Mouse (Mus musculus): Measurements from ENCODE around the gene Traf2. TPM values are rescaled to one million over a fixed set of nuclear protein-coding genes. Genes with fewer than 3 reads are reported as not detected.

Traf2 gene
- total RNA-seq, 2 experiments from 2014 or later, result 15.7 to 17.6 TPM

DNA sequence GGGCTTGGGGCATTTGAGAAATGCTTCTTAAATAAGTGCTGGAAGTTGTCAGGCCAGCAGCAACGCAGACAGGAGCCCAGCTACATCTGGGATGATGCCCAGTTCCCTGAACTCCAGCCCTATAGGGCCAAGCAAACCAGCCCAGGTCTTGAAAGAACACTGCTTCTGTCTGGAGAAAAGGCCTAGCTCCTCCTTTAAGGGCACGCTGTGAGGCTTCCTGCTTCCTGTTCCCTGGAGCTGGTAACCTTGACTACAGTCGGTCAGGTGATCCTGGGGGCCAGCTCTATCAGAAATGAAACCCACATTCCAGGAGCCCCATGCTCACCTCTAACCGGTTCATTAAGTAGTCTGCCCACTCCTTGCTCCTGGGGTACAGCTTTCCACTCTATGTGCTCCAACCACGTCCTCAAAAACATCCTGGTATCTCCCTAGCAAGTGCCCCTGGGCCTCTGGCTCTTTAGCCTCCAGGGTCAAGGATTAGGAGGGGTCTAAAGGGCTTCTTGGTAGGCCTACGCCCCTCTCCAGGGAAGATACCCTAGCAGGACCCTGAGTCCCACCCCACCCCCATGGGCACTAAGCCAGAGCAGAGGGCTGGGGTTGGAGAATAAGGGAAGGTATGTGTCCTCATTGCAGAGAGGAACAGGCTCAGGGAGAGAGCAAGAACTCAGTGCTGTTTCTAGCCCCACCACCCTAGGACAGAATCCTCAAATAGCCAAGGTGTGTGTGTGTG lies 48.7 kb downstream of the Traf2 start:
- DNase-seq, result no peak

DNA sequence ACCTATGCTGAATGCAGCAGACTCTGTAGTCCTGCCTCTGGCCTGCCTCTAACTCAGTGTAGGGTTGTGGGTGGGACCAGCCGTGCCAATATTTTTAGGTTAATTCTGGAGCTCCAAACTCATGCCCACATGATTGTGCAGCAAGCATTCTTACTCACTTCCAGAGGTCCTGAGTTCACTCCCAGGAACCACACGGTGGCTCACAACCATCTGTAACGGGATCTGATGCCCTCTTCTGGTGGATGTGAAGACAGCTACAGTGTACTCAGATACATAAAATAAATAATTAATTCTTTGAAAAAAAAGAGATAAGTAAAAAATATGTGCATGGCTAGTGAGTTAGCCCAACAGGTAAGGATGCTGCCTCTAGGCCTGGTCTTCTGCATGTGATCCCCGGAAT lies 50.3 kb downstream of the Traf2 start:
- no peak for DNase-seq

DNA sequence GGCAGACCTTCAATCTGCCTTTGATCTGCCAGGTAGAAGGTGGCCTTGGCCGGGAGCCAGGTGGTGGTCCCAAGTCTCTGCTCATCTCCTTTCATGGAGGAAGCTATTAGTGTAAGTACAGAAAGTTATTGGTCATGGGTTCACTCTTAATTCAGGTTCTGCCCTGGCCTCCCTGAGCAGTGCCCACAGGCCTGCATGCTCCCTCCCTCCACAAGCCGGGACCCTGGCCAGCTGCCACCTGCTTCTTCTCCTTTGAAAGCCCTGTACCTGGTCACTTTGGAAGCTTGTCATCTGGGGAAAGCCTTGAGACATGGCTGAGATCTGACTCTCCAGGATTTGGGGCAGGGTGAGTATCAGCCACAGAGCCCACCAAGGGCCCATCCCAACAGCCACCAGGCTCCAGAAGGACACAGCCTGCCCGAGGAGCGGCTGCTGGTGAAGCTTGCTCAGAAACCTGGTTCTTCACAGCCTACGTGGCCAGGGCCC lies 53.2 kb downstream of the Traf2 start, which contains the start of gene Lcn12:
Gene Lcn12 (minus strand): TSS at position 436 of the 486 bp plus-strand sequence.
- DNase-seq, result no peak

DNA sequence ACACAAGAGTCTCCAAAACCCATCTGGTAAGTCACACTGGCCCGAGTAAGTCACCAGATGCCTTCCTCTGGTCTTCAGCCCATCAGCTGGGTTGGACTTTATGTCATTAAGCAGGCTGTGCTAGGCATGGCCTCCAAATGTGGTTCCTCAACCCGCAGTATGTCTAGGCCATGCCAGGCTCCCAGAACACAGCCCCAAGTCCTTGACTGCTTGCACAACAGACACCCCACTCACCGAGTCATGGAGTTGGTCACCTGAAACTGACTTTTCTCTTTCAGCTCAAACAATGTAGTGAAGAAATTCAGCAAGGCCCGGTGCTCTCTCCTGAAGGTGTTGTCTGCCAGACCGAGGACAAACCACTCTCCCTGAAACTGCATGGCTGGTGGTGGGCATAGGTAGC lies 53.8 kb downstream of the Traf2 start:
- no peak for DNase-seq

DNA sequence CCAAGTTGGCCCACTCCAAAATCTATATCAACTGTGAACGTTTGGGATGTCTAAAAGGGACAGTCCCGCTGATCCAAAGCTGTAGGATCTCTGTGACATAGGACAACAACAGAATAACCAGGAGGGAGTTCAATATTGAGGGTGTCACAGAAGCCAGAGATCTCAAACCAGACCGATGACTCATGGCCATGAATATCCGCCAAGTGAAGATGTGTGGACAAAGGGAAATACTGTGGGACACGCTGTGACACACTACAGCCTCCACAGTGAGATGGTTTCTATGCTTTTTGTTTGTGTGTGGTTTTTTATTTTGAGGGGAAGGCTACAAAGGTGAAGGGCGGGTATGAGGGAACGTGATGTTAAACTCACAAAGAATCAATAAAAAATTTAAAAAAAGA lies 58.1 kb downstream of the Traf2 start:
- DNase-seq, result no peak

DNA sequence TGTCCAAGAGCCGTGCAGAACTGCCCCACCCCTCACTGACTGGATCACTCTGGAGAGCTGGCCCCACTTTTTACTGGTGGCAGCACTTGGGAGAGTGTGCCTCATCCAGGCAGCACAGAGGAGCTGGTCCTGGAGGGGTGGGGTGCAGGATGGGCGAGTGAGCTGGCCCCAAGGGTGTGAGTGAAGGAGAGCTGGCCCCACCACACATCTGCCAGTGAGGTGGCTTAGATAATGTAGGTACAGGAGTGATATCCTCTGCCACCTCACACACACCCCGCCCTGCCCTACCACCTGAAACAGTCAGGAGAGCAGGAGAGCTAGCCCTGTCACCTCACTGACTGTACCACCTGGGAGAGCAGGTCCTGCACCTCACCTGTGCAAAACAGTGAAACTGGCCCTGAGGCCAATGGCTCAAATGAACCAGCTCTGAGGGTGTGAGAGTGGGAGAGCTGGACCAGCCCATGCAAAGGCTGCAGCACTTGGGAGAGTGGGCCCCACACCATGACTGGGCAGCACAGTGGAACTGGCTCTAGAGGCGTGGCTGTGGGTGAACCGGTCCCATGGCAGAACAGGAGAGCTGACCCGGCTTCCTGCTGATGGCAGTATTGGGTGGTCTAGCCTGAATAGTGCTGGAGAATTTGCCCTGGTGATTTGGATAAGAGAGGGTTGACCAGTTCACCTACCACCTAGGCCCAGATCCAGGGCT lies 58.6 kb downstream of the Traf2 start:
- DNase-seq, result no peak

DNA sequence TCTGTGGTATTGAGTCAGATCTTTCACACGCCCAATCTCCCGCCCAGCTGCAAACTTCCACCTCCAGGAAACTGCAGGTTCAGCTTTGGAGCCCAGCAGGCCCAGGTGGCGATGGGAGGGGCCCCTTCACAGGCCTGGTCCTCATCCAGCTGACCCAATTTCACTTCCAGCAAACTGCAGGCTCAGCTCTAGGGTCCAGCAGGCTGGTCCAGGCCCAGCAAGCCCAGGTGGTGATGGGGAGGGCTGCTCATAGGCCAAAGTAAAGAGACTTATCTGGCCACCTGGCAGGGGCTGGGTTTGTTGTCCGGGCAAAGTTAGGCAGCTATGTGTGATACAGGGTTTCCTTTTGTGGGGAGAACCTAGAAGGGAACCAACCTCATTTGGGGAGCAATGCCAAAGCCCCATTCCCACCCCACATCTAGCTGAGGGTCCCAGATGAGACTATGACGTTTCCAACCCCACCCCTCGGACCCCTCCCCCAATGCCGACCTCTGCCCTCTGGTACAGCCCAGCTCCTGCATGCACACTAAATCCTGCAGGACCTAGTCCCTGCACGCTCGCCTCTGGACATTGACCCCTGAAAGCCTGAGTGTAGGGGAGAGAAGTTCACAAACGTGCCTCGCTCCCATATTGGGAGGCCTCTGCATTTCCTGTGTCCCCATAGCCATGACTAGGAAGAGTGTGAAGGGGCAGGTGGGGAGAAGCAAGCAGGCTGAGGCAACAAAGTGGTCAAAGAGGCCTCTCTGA lies 61.7 kb downstream of the Traf2 start:
- no peak for DNase-seq

DNA sequence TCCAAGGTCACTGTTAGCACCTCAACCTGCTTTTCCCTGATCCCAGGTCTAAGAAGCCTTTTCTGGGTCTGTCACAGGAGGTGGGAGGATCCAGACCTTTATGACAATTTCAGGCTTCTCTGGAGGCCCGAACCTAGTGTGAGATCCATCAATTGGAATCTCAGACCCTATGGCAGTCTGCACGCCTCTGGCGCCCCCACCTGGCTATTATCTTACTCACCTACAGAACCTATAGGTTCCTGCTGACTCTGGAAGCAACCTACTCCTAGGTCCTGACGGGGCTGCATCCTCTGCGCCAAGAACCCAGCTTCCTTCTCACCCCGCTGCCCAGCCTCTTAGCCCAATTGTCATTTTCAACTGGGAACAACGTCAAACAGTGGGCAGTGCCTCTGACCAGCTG lies 63.8 kb downstream of the Traf2 start:
- peak in 1 of 2 experiments; percentile 64 for DNase-seq

DNA sequence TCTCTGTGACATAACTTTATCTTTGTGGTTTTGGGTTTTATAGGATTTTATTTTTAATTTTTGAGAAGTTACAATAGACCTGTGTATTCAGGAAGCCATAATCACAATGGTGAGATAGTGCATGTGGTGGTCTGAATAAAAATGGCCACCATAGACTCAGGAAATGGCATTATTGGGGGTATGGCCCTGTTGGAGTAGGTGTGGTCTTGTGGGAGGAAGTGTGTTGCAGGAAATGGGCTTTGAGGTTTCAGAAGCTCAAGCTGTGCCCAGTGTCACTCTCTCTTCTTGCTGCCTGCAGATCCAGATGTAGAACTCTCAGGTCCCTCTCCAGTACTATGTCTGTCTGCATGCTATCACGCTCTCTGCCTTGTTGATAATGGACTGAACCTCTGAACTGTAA lies 66.2 kb downstream of the Traf2 start:
- no peak for DNase-seq

DNA sequence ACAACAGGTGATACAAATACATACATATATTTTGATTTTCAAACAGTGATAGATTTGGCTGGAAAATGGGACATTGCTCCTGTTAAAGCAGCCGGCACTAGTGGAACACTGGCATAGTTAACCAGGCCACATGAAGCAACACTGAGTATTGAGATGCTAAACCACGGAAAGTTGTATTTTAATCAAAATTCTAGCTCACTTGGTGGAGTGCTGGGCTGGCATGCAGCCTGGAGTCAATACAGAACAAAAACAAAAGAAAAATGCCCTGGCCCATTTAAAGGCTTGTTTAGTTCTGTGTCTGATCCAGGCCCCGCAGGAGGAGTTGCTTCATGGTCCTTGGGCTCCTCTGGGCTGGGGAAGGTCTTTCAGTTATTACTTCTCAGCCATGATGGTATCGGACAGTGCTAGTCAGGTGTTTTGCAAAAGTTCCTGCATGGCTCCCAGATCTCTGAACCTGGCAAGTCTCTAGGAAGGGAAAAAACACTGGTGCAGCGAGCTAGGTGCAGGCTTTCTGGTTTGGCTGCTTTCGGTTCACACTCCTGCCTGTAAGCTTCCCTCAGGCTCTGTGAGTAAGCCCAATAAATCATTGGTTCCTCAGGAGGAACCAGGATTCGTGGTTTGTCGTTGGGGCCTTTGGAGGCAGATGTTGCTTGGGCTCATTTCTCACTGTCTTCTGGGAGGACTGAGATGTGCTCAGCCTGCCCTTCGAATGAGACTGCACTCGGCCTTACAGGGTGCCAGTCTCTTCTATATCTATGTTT lies 67.0 kb downstream of the Traf2 start:
- DNase-seq, result no peak

DNA sequence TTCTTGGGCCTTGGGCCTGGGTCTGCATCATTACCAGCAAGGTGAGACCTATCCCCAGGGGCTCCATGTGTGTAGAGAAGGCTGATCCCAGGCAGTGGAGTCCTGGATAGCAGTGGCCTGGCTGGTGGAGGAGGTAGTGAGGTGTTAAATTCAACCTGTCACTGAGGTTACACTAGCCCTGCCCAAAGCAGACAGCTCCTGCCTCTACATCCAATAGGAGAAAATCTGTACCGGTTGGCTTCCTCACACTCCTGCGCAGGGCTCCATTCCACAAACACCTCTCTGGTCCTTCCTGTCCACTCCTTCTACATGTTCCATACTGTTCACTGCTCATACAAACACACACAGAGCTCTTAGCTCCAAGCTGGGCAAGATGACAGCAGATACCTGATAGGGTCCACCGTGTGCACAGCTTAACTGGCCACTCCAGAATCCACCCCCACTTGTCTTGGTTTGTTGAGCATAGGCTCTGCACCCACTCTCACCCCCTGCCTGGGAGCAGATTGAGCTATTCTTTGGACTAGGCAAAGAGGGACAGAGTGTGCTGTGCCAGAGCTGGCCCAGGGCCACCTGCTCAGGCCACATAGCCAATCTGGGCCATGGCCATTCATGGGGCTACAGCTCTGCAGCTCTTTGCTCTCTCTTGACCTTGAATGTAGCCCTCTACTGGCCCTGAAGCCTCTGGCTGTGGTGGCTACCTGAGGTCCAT lies 68.6 kb downstream of the Traf2 start:
- DNase-seq, result peak; percentile 70 to 80

DNA sequence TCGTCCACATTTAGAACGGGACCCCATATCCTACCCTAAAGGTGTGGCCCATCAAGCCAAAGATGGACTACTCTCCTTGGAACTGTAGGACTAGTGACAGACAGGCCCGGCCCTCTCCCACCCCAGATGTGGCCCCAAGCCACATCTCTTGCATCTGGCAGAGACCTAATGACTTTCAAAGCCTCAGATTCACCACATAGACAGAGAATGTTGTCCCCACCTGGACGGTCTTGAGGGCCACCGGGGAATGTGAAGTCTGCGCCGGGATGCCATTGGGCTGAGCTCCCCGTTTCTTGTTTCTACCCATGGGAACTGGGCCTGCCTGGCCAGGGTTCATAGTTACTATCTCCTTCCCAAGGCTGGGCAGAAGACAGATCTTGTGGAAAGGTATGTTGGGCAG lies 69.2 kb downstream of the Traf2 start:
- no peak for DNase-seq

DNA sequence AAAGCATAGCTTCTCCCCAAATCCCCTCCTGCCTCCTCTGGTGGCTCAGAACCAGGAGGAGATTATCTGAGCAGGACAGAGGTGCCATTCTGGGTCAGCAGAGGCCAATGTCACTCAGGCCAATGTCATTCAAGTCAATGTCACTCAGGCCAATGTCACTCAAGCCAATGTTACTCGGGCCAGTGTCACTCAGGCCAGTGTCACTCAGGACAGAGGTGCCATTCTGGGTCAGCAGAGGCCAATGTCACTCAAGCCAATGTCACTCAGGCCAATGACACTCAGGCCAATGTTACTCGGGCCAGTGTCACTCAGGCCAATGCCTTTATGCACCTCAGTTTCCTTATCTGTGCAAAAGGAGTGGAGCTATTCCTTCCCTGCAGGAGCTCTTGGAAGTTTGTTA lies 74.2 kb downstream of the Traf2 start:
- DNase-seq, result no peak

DNA sequence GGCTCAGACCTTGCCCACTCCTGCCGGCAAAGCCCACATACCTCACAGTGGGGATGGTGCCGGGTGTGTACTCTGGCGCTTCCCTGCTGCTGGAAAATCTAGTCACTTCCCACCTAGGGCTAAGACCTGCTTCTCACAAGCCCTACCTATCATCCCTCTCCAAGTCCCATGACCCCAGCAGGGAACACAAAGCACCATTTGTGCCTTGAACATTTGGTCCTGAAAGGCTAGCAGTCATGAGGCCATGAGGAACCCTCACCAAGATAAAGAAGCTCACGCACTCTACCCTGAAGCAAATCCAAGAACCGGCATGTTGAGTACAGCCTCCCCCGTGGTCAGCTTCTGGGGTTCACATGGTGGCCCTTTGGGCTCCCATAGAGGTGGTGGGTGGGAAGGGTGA lies 76.8 kb downstream of the Traf2 start, which contains the start of gene Ptgds:
Gene Ptgds (minus strand): TSS at position 78 of the 400 bp plus-strand sequence.
- DNase-seq, result peak; percentile 50 to 69

DNA sequence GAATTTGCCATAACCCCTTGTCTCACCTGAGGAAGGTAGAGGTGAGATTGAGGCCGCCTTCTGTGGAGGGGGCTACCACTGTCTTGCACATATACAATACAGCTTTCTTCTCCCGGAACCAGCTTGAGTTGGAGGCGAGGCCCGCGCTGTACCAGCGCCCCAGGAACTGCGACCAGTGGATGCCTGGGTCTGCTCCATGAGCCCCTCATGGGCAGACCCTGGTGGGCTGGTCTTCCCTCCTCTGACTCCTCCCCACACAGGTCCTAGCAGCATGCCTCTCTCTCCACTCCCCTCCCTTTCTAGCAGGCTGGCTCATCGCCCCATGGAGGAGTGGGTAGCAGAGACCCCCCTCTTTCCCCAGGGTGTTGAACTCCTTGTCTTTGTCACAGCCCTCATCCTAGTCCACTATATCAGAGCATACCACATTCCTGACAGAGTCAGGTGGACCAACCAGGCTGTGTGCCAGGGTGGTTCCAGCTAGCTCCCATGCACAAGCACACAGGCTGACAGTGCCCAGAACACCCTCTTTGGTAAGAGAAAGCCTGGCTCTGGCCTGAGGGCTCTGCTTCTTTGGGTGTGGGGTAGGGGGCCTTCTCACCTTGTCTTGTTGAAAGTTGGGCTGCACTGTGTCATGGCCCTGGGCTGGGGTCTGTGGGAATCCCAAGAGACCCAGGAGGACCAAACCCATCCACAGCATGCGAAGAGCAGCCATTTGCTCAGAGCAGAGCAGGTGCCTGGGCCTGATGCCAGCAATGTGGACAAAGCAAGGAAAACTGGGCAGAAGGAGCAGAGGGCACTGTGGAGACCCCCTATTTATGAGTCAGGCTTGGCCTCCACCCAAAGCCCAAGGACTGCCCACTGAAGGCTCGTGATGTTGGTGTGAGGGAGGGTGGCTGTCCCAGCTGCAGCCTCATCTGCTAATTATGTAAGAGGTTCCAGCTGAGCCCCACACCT lies 77.5 kb downstream of the Traf2 start:
- peak; percentile 72 to 77 for DNase-seq

Other genes with a start within 250 kb of the Traf2 start
- gene Grin1, start 227.8 kb downstream of the Traf2 start, total RNA-seq (2021), result not detected
- gene Man1b1, start 214.6 kb downstream of the Traf2 start, total RNA-seq (2021), result 10 to 100 TPM; 20.8 to 23.6 TPM
- gene Dpp7, start 190.6 kb downstream of the Traf2 start, total RNA-seq (2021), result 1 to 10 TPM; 5.9 to 7.0 TPM
- gene Uap1l1, start 181.3 kb downstream of the Traf2 start, total RNA-seq (2021), result 10 to 100 TPM; 10.3 to 11.8 TPM
- gene Sapcd2, start 174.6 kb downstream of the Traf2 start, total RNA-seq (2021), result not detected
- 10 to 100 TPM; 13.7 to 14.5 TPM for gene Entpd2, start 151.1 kb downstream of the Traf2 start, total RNA-seq (2021)
- gene Npdc1, start 147.6 kb downstream of the Traf2 start, total RNA-seq (2021), result 10 to 100 TPM; 25.7 to 27.9 TPM
- gene Fut7, start 123.7 kb downstream of the Traf2 start, total RNA-seq (2021), result 1 to 10 TPM in 1 of 2 experiments, not detected in 1; 1.1 TPM
- gene Abca2, start 118.2 kb downstream of the Traf2 start, total RNA-seq (2021), result 10 to 100 TPM; 41.4 to 43.2 TPM
- gene Clic3, start 90.1 kb downstream of the Traf2 start, total RNA-seq (2021), result 1 to 10 TPM in 1 of 2 experiments, under 1 TPM in 1; 0.82 to 1.7 TPM
- gene Paxx, start 85.8 kb downstream of the Traf2 start, total RNA-seq (2021), result 10 to 100 TPM; 22.6 to 28.7 TPM
- 100 to 1,000 TPM; 450 to 656 TPM for gene Ptgds, start 76.9 kb downstream of the Traf2 start, total RNA-seq (2021)
- not detected for gene Lcn12, start 53.0 kb downstream of the Traf2 start, total RNA-seq (2021)
- gene Fbxw5, start 46.2 kb downstream of the Traf2 start, total RNA-seq (2021), result 10 to 100 TPM; 82.0 to 93.6 TPM
- gene C8g, start 45.2 kb downstream of the Traf2 start, total RNA-seq (2021), result 1 to 10 TPM; 1.1 to 2.3 TPM
- 100 to 1,000 TPM; 223 to 241 TPM for gene Edf1, start 10.9 kb upstream of the Traf2 start, total RNA-seq (2021)
- gene Mamdc4, start 27.9 kb upstream of the Traf2 start, total RNA-seq (2021), result 1 to 10 TPM in 1 of 2 experiments, under 1 TPM in 1; 0.55 to 1.4 TPM
- 10 to 100 TPM; 55.9 to 72.5 TPM for gene Phpt1, start 28.3 kb upstream of the Traf2 start, total RNA-seq (2021)
- gene Ajm1, start 34.8 kb upstream of the Traf2 start, total RNA-seq (2021), result under 1 TPM; 0.10 to 0.46 TPM
- 10 to 100 TPM; 63.5 to 63.8 TPM for gene Rabl6, start 61.6 kb upstream of the Traf2 start, total RNA-seq (2021)
- not detected for gene Ccdc183, start 70.7 kb upstream of the Traf2 start, total RNA-seq (2021)
- gene Tmem141, start 75.1 kb upstream of the Traf2 start, total RNA-seq (2021), result 10 to 100 TPM; 33.9 to 37.9 TPM
- gene Fcna, start 81.1 kb upstream of the Traf2 start, total RNA-seq (2021), result 1 to 10 TPM; 7.1 to 8.1 TPM
- under 1 TPM; 0.64 to 0.72 TPM for gene Lcn8, start 106.2 kb upstream of the Traf2 start, total RNA-seq (2021)
- not detected for gene Lcn5, start 111.0 kb upstream of the Traf2 start, total RNA-seq (2021)
- not detected for gene Lcn6, start 129.8 kb upstream of the Traf2 start, total RNA-seq (2021)
- gene Lcn10, start 135.8 kb upstream of the Traf2 start, total RNA-seq (2021), result not detected
- not detected for gene Obp2a, start 153.1 kb upstream of the Traf2 start, total RNA-seq (2021)
- gene Bmyc, start 159.8 kb upstream of the Traf2 start, total RNA-seq (2021), result 10 to 100 TPM; 16.9 to 18.3 TPM
- not detected for gene Obp2b, start 190.1 kb upstream of the Traf2 start, total RNA-seq (2021)
- not detected for gene Lcn3, start 218.6 kb upstream of the Traf2 start, total RNA-seq (2021)
- not detected for gene Lcn11, start 230.1 kb upstream of the Traf2 start, total RNA-seq (2021)
- gene Gm13539, start 235.3 kb upstream of the Traf2 start, total RNA-seq (2021), result not detected

Data from heart, adult 18-20 months (tissue).